Mouse (Mus musculus) fat pad, adult 2 months (tissue): ENCODE data around the gene Pigo.
"Not testable (repeated sequence)": the region's sequence is repeated elsewhere in the genome, so short reads cannot be mapped to it uniquely, and the experiment has no call there.

Experiments used
- DNase-seq: peaks from one replicate; pipeline ENCODE4 v3.0.0-alpha.2; 2011; ENCODE audit warnings: low read depth, low spot score; ENCODE audit errors: extremely low read depth

Gene Pigo

DNA sequence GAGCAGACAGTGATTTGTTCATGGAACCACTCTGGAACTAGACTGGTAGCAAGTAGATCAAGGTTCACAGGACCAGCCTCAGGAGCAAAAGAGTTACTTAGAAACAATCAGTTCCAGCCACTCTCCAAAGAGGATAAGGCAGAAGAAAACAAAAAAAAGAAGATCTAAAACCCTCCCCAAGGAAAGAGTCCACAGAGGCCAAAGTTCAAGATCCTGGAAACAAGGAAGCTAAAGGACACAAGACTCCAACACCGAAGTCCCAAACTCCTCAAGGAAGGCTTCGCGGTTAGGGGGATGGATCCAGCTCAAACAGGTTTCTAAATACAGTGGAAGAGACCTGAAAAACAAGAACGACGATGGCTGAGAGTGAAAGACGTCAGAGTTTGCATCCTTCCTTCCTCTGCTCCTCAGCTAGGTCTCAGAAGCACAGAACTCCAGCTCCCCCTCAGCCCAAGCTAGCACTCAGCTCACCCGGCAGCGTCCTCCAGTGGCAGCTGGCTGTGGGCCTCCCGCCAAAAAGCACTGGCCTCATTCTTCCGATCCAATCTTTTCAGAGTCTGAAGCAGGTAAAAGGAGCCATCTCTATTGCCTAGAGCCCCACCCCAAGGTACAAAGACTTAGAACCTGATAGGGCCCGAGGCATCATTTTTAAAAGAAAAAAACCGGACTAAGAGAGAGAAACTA is 22.7 kb downstream of the Pigo start:
- DNase-seq, result no peak

DNA sequence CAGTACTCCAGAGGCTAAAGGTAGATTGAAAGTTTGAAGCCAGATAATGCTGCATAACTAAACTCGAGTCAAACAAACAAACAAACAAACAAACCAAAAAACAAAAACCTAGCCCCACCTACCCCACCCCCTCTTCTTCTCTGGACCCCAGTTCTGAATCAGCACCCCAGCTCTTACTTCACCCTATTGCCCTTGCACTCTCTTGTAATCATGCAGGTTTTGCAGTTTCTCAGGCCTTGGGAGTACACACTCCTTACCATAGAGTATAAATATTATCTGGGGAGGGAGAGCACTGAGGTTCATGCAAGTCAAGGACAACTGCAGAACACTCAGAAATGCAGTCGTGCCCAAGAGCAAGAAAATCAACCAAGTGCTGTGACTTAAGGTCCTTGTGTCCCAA is 24.3 kb downstream of the Pigo start:
- no peak for DNase-seq

- peak; percentile 97 for DNase-seq
Measured at GRCm38 (mm10) chr4:43000141-43000986, 25.3 kb downstream of the Pigo start, which contains the start of gene Vcp. Gene Vcp, minus strand, starts transcription at chr4:43000507.

DNA sequence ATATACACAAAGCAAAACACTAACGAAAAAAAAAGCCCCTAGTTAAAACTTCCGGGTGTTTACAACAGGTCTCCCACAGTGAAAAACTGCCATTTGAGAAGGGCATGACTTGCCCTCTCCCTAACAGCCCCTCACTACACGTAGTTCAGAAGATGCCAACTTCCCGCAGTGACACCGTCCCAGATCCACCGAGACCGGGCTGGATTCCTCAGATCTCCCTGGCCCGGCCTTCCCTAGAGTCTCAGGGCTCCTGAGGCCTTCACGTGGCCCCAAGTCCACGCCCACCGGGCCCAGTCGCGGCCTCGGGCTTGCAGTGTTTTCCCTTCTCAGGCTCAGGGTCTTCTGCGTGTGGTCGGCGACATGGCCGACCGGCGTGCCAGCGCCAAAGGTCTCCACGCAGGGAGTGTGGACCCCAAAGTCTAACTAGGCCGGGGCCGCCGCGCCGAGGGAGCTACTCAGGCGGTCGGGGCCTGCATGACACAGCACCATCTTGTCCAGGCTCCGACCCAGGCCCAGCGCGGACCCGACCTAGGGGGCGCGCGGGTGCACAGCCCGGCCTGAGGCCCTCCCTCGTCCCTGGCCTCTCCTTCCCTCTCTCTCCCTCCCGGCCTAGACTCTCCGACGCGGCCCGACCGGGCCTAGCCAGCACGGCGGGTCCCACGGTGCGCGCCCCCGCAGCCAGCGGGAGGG is 26.0 kb downstream of the Pigo start:
- no peak for DNase-seq

DNA sequence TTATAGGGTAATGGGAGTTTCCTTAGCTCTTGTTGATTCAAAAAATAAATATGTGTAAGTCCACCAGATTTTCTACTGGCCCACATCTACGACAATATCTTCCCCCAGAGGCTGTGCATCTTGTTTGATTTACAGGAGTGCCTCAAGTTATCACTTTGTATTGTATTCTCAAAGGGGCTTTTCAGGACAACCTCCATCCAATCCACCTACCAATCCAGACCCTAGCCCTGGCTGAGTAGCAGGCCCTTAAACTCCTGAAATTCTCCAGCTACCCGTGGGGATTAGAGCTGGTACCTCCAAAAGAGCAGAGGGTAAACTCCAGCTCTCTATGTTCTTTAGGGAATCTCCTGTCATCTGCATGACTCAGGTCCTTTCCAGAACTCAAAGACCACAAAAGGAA is 27.6 kb downstream of the Pigo start:
- no peak for DNase-seq

GRCm38 (mm10) chr4:42988296-42988695 is 37.3 kb downstream of the Pigo start:
- DNase-seq, result no peak

DNA sequence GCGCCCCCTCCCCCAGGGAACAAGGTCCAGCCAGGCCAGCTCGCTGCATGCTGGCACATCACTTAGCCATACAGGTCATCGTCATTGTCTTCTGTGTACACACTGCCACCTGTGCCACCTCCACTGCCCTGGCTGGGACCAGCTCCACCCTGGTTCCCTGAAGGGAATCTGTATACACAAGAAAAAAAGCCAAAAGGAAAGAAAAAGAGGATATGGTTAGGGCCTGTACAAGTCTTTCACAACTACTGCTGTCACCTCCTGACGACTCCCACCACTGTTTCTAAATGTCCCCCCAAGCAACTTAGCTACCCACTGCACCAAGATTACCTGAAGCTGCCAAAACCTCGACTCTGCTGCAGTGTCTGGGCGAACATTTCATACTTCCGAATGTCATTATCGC is 45.2 kb downstream of the Pigo start:
- DNase-seq, result not testable (repeated sequence)

GRCm38 (mm10) chr4:42978062-42978461 is 47.6 kb downstream of the Pigo start:
- no peak for DNase-seq

DNA sequence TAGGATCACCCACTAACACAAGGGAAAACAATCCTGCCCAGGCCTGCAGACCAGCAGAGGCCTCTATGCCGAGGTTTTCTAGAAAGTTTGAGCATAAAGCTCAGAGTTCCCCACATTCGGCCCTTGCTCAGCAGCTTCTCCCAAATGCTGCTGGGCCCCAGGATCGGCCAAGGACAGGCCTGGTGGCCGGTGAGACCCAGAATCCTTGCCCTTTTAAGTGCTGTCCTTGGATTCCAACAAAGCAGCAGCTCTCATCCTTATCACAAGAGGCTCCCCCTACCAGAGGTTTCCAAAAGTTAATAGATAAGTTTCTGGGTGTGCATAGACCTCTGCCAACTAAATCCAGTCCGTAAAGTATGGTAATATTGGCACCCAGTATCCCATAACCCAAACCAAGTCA is 51.8 kb downstream of the Pigo start:
- DNase-seq, result no peak

DNA sequence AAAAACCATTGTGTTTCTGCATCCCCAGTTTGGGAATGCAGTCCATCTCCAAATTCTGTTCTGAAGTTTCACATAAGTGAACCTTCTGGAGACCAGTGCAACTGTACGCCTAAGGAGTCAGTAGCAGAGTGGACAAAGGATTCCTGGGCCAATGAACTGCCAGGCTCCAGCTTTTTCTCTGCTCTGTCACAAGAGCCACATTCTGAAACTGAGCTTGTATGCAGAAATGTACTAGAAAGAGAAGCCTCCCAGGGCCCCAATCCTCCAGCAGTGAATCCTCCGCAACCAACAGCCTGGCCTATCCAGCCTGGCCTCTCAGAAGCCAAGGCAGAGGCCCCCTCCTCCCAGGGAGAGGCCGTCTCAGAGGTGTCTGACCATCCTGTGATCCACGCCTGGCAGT is 52.7 kb downstream of the Pigo start:
- no peak for DNase-seq

DNA sequence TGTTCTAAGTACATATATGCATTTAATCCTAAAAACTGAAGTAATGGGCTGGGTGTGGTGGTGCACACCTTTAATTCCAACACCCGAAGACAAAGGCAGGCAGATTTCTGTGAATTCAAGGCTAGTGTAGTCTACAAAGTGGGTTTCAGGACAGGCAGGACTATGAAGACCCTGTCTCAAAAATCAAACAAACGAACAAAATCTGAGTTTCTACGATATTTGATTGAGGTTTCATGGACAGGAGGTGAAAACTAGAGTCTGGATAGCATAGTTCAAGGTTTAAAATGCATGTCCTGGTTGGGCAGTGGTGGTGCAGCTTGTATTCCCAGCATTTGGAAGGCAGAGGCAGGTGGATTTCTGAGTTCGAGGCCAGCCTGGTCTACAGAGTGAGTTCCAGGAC is 56.3 kb downstream of the Pigo start, which contains the start of gene 1700022I11Rik:
1700022I11Rik (plus strand) TSS at position 301 of the 400 bp plus-strand sequence.
- DNase-seq, result no peak
